Mouse (Mus musculus) left cerebral cortex, adult 2 months (tissue): Measurements from ENCODE around the gene Ndufs2. TPM values are rescaled to one million over a fixed set of nuclear protein-coding genes. Genes with fewer than 3 reads are reported as not detected.

Experiments used
- DNase-seq, 2 experiments: peaks; one replicate each; pipeline ENCODE4 v3.0.0; 2021 to 2022; ENCODE audit warnings: low spot score in 2 of 2, mixed read lengths in 1 of 2; ENCODE audit errors: extremely low spot score in 1 of 2
- H3K27ac ChIP-seq: fragments of 200-600 bp; 2 replicates; pipeline ENCODE4 v1.8.1; 2022
- H3K4me3 ChIP-seq: fragments of 200-600 bp; 2 replicates; pipeline ENCODE4 v1.8.1; 2022
- CTCF ChIP-seq: fragments of 200-600 bp; IDR thresholded peaks from 2 replicates; pipeline ENCODE4 v1.8.1; 2022; ENCODE audit warnings: antibody characterized with exemption, mild to moderate bottlenecking, moderate library complexity
- intact Hi-C: fragments of 180-260 bp; cut with DNase I; formaldehyde crosslinking; loops from one replicate; pipeline ENCODE4 v1.15.1; 2025
- total RNA-seq, 2 experiments: library from RNA; stranded (reverse); gene quantifications; 2 replicates each; pipeline ENCODE4 v1.2.3; 2021

Gene Ndufs2
- total RNA-seq, 2 experiments from 2014 or later, result 267 to 272 TPM

- no peak for DNase-seq
- Histone ChIP-seq H3K27ac (peak overlapping the region; percentile 44; the same call in 1 of the 2 replicates), H3K4me3 (peak overlapping the region; percentile 21; the same call in 1 of the 2 replicates)
- intact Hi-C loops, result no loop called here
- no peak for TF ChIP-seq CTCF
These were observed 34.1 kb upstream of the Ndufs2 start for GRCm38 (mm10) chr1:171285096-171285892.

GRCm38 (mm10) chr1:171284491-171284890 is 33.3 kb upstream of the Ndufs2 start:
- no peak for TF ChIP-seq CTCF
- peak overlapping the region; percentile 44; the same call in 1 of the 2 replicates for H3K27ac ChIP-seq
- H3K4me3 ChIP-seq, result no peak overlapping the region
- no peak for DNase-seq
- intact Hi-C loops, result no loop called here

GRCm38 (mm10) chr1:171283188-171284160 is 32.3 kb upstream of the Ndufs2 start:
- Histone ChIP-seq H3K4me3 (no peak overlapping the region), H3K27ac (no peak overlapping the region)
- TF ChIP-seq CTCF, result no peak
- DNase-seq, result no peak
- intact Hi-C loops, result no loop called here

- H3K27ac ChIP-seq, result no peak overlapping the region
- H3K4me3 ChIP-seq, result no peak overlapping the region
- intact Hi-C loops, result no loop called here
- DNase-seq, result no peak
- TF ChIP-seq CTCF, result no peak
These were observed 31.1 kb upstream of the Ndufs2 start for GRCm38 (mm10) chr1:171282086-171282805.

GRCm38 (mm10) chr1:171281528-171281923 is 30.3 kb upstream of the Ndufs2 start:
- intact Hi-C loops, result loop anchor here (1.0 to 2.0 kb wide), 2 partner anchors 11 to 35 kb away; partner anchors contain the start of gene B4galt3
- TF ChIP-seq CTCF, result peak; percentile 88
- peak; percentile 71 to 75 for DNase-seq

GRCm38 (mm10) chr1:171280916-171281527 is 29.8 kb upstream of the Ndufs2 start, which contains the start of gene Ppox:
TSS of gene Ppox (minus strand) at chr1:171281186.
- TF ChIP-seq CTCF, result no peak
- peak; percentile 89 to 90 for DNase-seq
- Histone ChIP-seq H3K27ac (peak within 1 kb of the TSS; percentile 81), H3K4me3 (peak within 1 kb of the TSS; percentile 72)
- intact Hi-C loops, result loop anchor here (1.0 to 2.0 kb wide), 2 partner anchors 11 to 34 kb away; partner anchors contain the start of gene B4galt3

More at GRCm38 (mm10) chr1:171281528-171281923, 30.3 kb upstream of the Ndufs2 start:
- Histone ChIP-seq H3K27ac (peak overlapping the region; percentile 81), H3K4me3 (peak overlapping the region; percentile 72)

GRCm38 (mm10) chr1:171280250-171280915 is 29.2 kb upstream of the Ndufs2 start:
- Histone ChIP-seq H3K27ac (peak overlapping the region; percentile 22), H3K4me3 (peak overlapping the region; percentile 72)
- no peak for DNase-seq
- TF ChIP-seq CTCF, result no peak
- intact Hi-C loops, result loop anchor here (2.0 kb wide), 1 partner anchor 34 kb away; no protein-coding TSS in a partner anchor

- H3K27ac ChIP-seq, result no peak overlapping the region
- no peak for TF ChIP-seq CTCF
- no peak overlapping the region for H3K4me3 ChIP-seq
- intact Hi-C loops, result loop anchor here (2.0 kb wide), 1 partner anchor 33 kb away; no protein-coding TSS in a partner anchor
- DNase-seq, result peak in 1 of 2 experiments; percentile 8
These were observed 28.5 kb upstream of the Ndufs2 start for GRCm38 (mm10) chr1:171279721-171280120.

GRCm38 (mm10) chr1:171279012-171279705 is 28.0 kb upstream of the Ndufs2 start:
- Histone ChIP-seq H3K27ac (no peak overlapping the region), H3K4me3 (no peak overlapping the region)
- DNase-seq, result peak in 1 of 2 experiments; percentile 7
- intact Hi-C loops, result no loop called here
- no peak for TF ChIP-seq CTCF
